Mouse (Mus musculus) MEL (cell line): ENCODE measurements around the gene Gm49369.
A peak's percentile ranks its signal among the peaks of the same experiment; 100 is the strongest.

Source experiments
- CTCF ChIP-seq, 3 experiments: IDR thresholded peaks in 2 of 3; conservative IDR thresholded peaks in 1 of 3; 2 replicates each; pipeline ENCODE4 v1.5.1; 2011 to 2012; ENCODE audit warnings: low read length in 3 of 3, low read depth in 2 of 3, mild to moderate bottlenecking in 2 of 3, improper control_type of control experiment in 1 of 3, inconsistent platforms in 1 of 3, mixed read lengths in 1 of 3, moderate library complexity in 1 of 3; ENCODE audit not compliant: control insufficient read depth in 1 of 3, insufficient read depth in 1 of 3, poor library complexity in 1 of 3, severe bottlenecking in 1 of 3
- EP300 ChIP-seq, 2 experiments: IDR thresholded peaks; 2 replicates each; pipeline ENCODE4 v1.6.1; 2011; ENCODE audit warnings: improper control_type of control experiment in 2 of 2, low read length in 2 of 2, low read depth in 1 of 2, mild to moderate bottlenecking in 1 of 2
- MEF2A ChIP-seq: IDR thresholded peaks from 2 replicates; pipeline ENCODE4 v1.6.1; 2014; ENCODE audit warnings: low read depth, mild to moderate bottlenecking, inconsistent platforms, low read length, improper control_type of control experiment; ENCODE audit not compliant: poor library complexity, insufficient replicate concordance, severe bottlenecking; ENCODE audit errors: extremely low read depth
- MYB ChIP-seq: IDR thresholded peaks from 2 replicates; pipeline ENCODE4 v1.6.1; 2011; ENCODE audit warnings: mild to moderate bottlenecking, low read depth, low read length, improper control_type of control experiment
- NRF1 ChIP-seq: IDR thresholded peaks from 2 replicates; pipeline ENCODE4 v1.6.1; 2014; ENCODE audit warnings: low read depth, mild to moderate bottlenecking, inconsistent platforms, low read length, improper control_type of control experiment, moderate library complexity; ENCODE audit not compliant: poor library complexity, insufficient read depth, severe bottlenecking
- POLR2A ChIP-seq, 2 experiments: IDR thresholded peaks; 2 replicates each; pipeline ENCODE4 v1.6.1; 2011 to 2012; ENCODE audit warnings: low read length in 2 of 2, mild to moderate bottlenecking in 2 of 2, control low read depth in 1 of 2, improper control_type of control experiment in 1 of 2, low read depth in 1 of 2, moderate library complexity in 1 of 2; ENCODE audit not compliant: control insufficient read depth in 1 of 2, insufficient read depth in 1 of 2, poor library complexity in 1 of 2

DNA sequence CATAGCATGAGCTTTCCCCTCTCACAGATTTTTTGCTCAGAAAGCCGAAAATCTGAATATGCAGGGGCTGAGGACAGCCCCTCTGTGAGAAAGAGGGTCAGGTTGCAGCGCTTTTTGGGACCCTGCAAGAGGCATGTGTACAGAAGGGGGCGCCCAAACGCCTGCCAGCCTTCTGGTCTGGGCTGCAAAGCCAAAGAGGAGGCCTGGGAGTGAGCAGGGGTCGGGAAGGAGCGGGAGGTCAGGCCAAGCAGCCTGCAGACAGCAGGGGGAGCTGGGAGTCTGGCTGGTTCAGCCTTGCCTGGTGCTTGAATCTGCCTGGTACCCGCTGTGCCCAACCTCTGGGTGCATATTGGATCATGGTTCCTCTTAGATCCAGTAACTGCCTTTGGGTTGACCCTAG lies 45.7 kb upstream of the Gm49369 start:
- TF ChIP-seq POLR2A (IDR thresholded peaks at IDR 0.05; ENCODE audit: control insufficient read depth in 1 of 2, insufficient read depth in 1 of 2, low read depth in 1 of 2, low read length in 2 of 2, poor library complexity in 1 of 2): no peak
- no peak for TF ChIP-seq MYB
- TF ChIP-seq EP300 (IDR thresholded peaks at IDR 0.05; ENCODE audit: low read depth in 1 of 2, low read length in 2 of 2): no peak
- no peak for TF ChIP-seq NRF1
- peak; percentile 20 to 66 (median 46); a peak in 5 of 6 replicates for TF ChIP-seq CTCF (IDR thresholded peaks at IDR 0.05 in 2 of 3, conservative IDR thresholded peaks at IDR 0.05 in 1 of 3; ENCODE audit: control insufficient read depth in 1 of 3, insufficient read depth in 1 of 3, low read depth in 2 of 3, low read length in 3 of 3, poor library complexity in 1 of 3, severe bottlenecking in 1 of 3)
- no peak for TF ChIP-seq MEF2A
